Mouse (Mus musculus) liver, embryonic 12.5 days (tissue): Measurements from ENCODE around the gene Fads2. TPM values are rescaled to one million over a fixed set of nuclear protein-coding genes. Genes with fewer than 3 reads are reported as not detected.

Source experiments
- ATAC-seq: fragments of 200-750 bp; cut with Nextera tagmentation; 2 replicates; pipeline ENCODE4 v1.8.0; 2017; ENCODE audit warnings: moderate number of reproducible peaks, mild to moderate bottlenecking, moderate library complexity
- H3K27ac ChIP-seq: fragments of 300-500 bp; sonication (generic); 2 replicates; pipeline ENCODE4 v1.5.1; 2016; ENCODE audit warnings: mild to moderate bottlenecking
- H3K27me3 ChIP-seq: fragments of 300-500 bp; sonication (generic); replicated peaks from 2 replicates; pipeline ENCODE4 v1.6.1; 2016; ENCODE audit warnings: mild to moderate bottlenecking, moderate library complexity
- H3K36me3 ChIP-seq: fragments of 300-500 bp; sonication (generic); 2 replicates; pipeline ENCODE4 v1.6.1; 2016; ENCODE audit warnings: mild to moderate bottlenecking, moderate library complexity
- H3K4me1 ChIP-seq: fragments of 300-500 bp; sonication (generic); 2 replicates; pipeline ENCODE4 v1.6.1; 2016
- H3K4me2 ChIP-seq: fragments of 300-500 bp; sonication (generic); 2 replicates; pipeline ENCODE4 v1.6.1; 2016; ENCODE audit warnings: mild to moderate bottlenecking, moderate library complexity
- H3K4me3 ChIP-seq: fragments of 300-500 bp; sonication (generic); 2 replicates; pipeline ENCODE4 v1.5.1; 2016; ENCODE audit warnings: mild to moderate bottlenecking, moderate library complexity
- H3K9ac ChIP-seq: fragments of 300-500 bp; sonication (generic); 2 replicates; pipeline ENCODE4 v1.6.1; 2016; ENCODE audit warnings: mild to moderate bottlenecking, moderate library complexity
- H3K9me3 ChIP-seq: fragments of 300-500 bp; sonication (generic); replicated peaks from 2 replicates; pipeline ENCODE4 v1.6.1; 2016; ENCODE audit warnings: mild to moderate bottlenecking, moderate library complexity
- WGBS: fragments of 180-500 bp; shearing (Covaris S2); methylation state at CpG from one replicate; pipeline ENCODE4 v1.1.7; 2016; ENCODE audit not compliant: insufficient replicate concordance; 5-methylcytosine and 5-hydroxymethylcytosine counted together
- polyA plus RNA-seq: library from polyadenylated mRNA; unstranded; fragments of >200 nt; fragmentation: Nextera tagmentation; extraction: Ambion mirVana; gene quantifications from 2 replicates; pipeline ENCODE4 v1.2.1, GENCODE M21; 2016

The Fads2 gene
- polyA plus RNA-seq, 1 experiment from 2014 or later, result 88.4 TPM

GRCm38 (mm10) chr19:10017637-10018526, 83.7 kb downstream of the Fads2 start:
- H3K4me1 ChIP-seq, result peaks cover 92% of the 10 kb centered on the region
- peak; percentile 85 for ATAC-seq
- 5% methylated on average over 44 of the region's 44 CpGs for WGBS
- H3K4me3 ChIP-seq, result peak overlapping the region; percentile 75
- H3K9me3 ChIP-seq, result no peaks in the 10 kb centered on the region
- H3K36me3 ChIP-seq, result peaks cover 52% of the 10 kb centered on the region
- H3K27me3 ChIP-seq, result no peaks in the 10 kb centered on the region
- H3K27ac ChIP-seq, result peak overlapping the region; percentile 98
- peak overlapping the region; percentile 98 for H3K4me2 ChIP-seq
- H3K9ac ChIP-seq, result peak overlapping the region; percentile 93

- peak; percentile 50 for ATAC-seq
- peak overlapping the region; percentile 93 for H3K9ac ChIP-seq
- peak overlapping the region; percentile 75 for H3K4me3 ChIP-seq
- peaks cover 92% of the 10 kb centered on the region for H3K4me1 ChIP-seq
- peak overlapping the region; percentile 98 for H3K4me2 ChIP-seq
- peak overlapping the region; percentile 98 for H3K27ac ChIP-seq
- H3K9me3 ChIP-seq, result no peaks in the 10 kb centered on the region
- no peaks in the 10 kb centered on the region for H3K27me3 ChIP-seq
- peaks cover 35% of the 10 kb centered on the region for H3K36me3 ChIP-seq
- 43% methylated on average over 4 of the region's 4 CpGs for WGBS
Observed at GRCm38 (mm10) chr19:10016151-10016550, 85.4 kb downstream of the Fads2 start.

DNA sequence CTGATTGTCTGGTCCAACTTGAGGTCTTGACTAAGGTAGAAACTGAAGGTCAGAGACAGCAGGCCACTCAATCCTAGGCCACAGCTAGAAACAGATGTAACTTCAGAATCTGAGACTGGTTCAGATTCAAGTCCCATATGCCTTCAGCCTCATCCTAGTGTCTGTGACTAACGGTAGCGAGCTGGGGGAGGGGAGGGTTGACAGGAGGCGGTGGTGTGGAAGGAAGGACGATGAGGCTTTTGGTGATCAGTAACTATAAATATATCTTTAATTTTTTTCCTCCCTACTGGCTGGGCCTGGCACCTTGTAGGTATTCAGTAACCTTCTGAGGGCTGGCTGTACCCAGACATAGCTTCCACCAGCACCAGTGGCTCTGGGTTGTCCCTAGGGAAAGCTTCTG, 86.1 kb downstream of the Fads2 start:
- Histone ChIP-seq H3K36me3 (peaks cover 28% of the 10 kb centered on the region), H3K27me3 (no peaks in the 10 kb centered on the region), H3K27ac (peak overlapping the region; percentile 98), H3K4me3 (peak overlapping the region; percentile 75), H3K4me1 (peaks cover 92% of the 10 kb centered on the region), H3K4me2 (peak overlapping the region; percentile 98), H3K9me3 (no peaks in the 10 kb centered on the region), H3K9ac (peak overlapping the region; percentile 93)
- WGBS, result 15% methylated on average over 4 of the region's 4 CpGs
- ATAC-seq, result no peak

DNA sequence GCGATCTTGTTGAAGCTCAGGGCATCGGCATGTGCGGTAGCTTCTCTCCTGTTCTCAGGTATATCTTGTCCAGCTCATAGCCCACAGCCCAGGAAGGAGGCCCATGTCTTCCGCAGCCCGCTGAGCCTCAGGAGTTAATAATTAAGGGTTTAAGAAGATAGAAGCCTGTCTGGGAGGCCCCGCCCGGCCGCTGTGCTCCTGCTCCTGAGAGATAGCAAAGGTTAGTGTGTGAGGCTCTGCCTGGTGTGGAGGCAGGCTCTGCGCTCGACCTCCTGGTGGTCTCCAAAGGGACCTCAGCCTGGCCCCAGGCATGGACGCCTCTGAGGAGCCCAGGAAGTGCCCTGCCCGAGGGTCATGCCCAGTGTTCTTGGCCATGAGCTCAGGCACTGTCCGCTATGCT, 86.7 kb downstream of the Fads2 start:
- no peaks in the 10 kb centered on the region for H3K9me3 ChIP-seq
- H3K9ac ChIP-seq, result peak overlapping the region; percentile 93
- peak overlapping the region; percentile 75 for H3K4me3 ChIP-seq
- peak overlapping the region; percentile 98 for H3K4me2 ChIP-seq
- no peaks in the 10 kb centered on the region for H3K27me3 ChIP-seq
- ATAC-seq, result peak; percentile 81
- 15% methylated on average over 13 of the region's 13 CpGs for WGBS
- peaks cover 24% of the 10 kb centered on the region for H3K36me3 ChIP-seq
- peak overlapping the region; percentile 98 for H3K27ac ChIP-seq
- peaks cover 93% of the 10 kb centered on the region for H3K4me1 ChIP-seq

DNA sequence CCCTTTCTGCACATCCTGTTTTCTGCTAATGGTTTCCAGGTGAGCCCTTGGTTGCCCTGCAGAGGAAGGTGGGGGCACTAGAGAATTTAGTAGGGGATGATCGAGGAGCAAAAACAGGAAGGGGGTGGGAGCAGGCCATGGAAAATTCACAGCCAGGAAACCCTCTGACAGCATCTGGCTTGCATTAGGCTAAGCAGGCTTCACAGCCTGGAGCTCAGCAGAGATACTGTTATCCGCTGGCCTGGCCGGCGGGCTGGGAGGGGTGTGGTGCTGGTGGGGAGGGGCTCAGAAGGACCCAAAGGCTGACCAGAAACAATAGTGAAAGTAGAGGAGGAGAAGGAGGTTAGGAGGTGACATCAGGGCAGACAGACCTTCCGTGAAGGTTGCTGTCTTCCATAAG, 87.6 kb downstream of the Fads2 start:
- WGBS, result 19% methylated on average over 5 of the region's 5 CpGs
- H3K4me1 ChIP-seq, result peaks cover 90% of the 10 kb centered on the region
- no peaks in the 10 kb centered on the region for H3K27me3 ChIP-seq
- H3K9ac ChIP-seq, result peak overlapping the region; percentile 93
- peak overlapping the region; percentile 98 for H3K4me2 ChIP-seq
- H3K27ac ChIP-seq, result peak overlapping the region; percentile 98
- peaks cover 15% of the 10 kb centered on the region for H3K36me3 ChIP-seq
- H3K9me3 ChIP-seq, result no peaks in the 10 kb centered on the region
- peak; percentile 52 for ATAC-seq
- H3K4me3 ChIP-seq, result peak overlapping the region; percentile 75

DNA sequence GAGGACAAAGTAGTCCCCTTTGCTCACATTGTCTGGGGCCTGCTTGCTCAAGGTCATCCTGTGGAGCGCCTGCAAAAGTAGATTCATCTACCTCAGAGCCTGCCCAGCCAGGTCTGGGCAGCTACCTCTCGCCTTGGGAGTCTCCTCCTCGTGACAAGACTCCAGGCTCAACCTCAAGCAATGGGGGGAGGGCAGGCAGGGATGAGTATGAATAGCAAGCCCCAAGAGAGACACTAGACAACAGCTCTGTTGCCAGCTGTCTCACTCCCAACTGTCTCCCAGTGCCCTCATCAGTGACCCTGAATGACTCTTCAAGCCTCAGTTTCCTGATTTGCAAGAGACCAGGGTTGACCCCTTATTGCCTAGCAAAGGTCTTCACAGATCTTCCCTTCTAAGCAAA, 88.2 kb downstream of the Fads2 start:
- H3K4me3 ChIP-seq, result peak overlapping the region; percentile 75
- H3K27me3 ChIP-seq, result no peaks in the 10 kb centered on the region
- no peaks in the 10 kb centered on the region for H3K9me3 ChIP-seq
- peak overlapping the region; percentile 98 for H3K4me2 ChIP-seq
- no peak for ATAC-seq
- peaks cover 84% of the 10 kb centered on the region for H3K4me1 ChIP-seq
- WGBS, result 35% methylated on average over 3 of the region's 3 CpGs
- peak overlapping the region; percentile 93 for H3K9ac ChIP-seq
- H3K36me3 ChIP-seq, result peaks cover 9% of the 10 kb centered on the region
- H3K27ac ChIP-seq, result peak overlapping the region; percentile 98

GRCm38 (mm10) chr19:10012827-10013278, 88.7 kb downstream of the Fads2 start:
- WGBS, result 59% methylated on average over 6 of the region's 6 CpGs
- peaks cover 82% of the 10 kb centered on the region for H3K4me1 ChIP-seq
- H3K27ac ChIP-seq, result peak overlapping the region; percentile 98
- peak overlapping the region; percentile 98 for H3K4me2 ChIP-seq
- ATAC-seq, result no peak
- no peaks in the 10 kb centered on the region for H3K9me3 ChIP-seq
- H3K9ac ChIP-seq, result peak overlapping the region; percentile 93
- peaks cover 7% of the 10 kb centered on the region for H3K36me3 ChIP-seq
- no peak overlapping the region for H3K4me3 ChIP-seq
- no peaks in the 10 kb centered on the region for H3K27me3 ChIP-seq

Other genes with a start within 250 kb of the Fads2 start
- gene Incenp, start 202.2 kb downstream of the Fads2 start, polyA plus RNA-seq, result 157 and 159 TPM in 2 replicates
- 5,199 and 5,262 TPM in 2 replicates for gene Fth1, start 121.1 kb downstream of the Fads2 start, polyA plus RNA-seq
- 0.17 and 0.32 TPM in 2 replicates for gene Best1, start 100.1 kb downstream of the Fads2 start, polyA plus RNA-seq
- gene Rab3il1, start 100.1 kb downstream of the Fads2 start, polyA plus RNA-seq, result 189 and 191 TPM in 2 replicates
- gene Fads3, start 60.2 kb downstream of the Fads2 start, polyA plus RNA-seq, result 6.9 and 10.0 TPM in 2 replicates
- 86.4 and 91.6 TPM in 2 replicates for gene Fads1, start 81.1 kb upstream of the Fads2 start, polyA plus RNA-seq
- gene Tmem258, start 102.3 kb upstream of the Fads2 start, polyA plus RNA-seq, result 350 and 353 TPM in 2 replicates
- 198 and 200 TPM in 2 replicates for gene Fen1, start 102.4 kb upstream of the Fads2 start, polyA plus RNA-seq
- 6.6 TPM in 2 replicates for gene Myrf, start 139.0 kb upstream of the Fads2 start, polyA plus RNA-seq
- gene Dagla, start 203.1 kb upstream of the Fads2 start, polyA plus RNA-seq, result 0.55 and 0.56 TPM in 2 replicates